12 mouse cellular contexts compared by ENCODE assay signal in the genomic region with DNA sequence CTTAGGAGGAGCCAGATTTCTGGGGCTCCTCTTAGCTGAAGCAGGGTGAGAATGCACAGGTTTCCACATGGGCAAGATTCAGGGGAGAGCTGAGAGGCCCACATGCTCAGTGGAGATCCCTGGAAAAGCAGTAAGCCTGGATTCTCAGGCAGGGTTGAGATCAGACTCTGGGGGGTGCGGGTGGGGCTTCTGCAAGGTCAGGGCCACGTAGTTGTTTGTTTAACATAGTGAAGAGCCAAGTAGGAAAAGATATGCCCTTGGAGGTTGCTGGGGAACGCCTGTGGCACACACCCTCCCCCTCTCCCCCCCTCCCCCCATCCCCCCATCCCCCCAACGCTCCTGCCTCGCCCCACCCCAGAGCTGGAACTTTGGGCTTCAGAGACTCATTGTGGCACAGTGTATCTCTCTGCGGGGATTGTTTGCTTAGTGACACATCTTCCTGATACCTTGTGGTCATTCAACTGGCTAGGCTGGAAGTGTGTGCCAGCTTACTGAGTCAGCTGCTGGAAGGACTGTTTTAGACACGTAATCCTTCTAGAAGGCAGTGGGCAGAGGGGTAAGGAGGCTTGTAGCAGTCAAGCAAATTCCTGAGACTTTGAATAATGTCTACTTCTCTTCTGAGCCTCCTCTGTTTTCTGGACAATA. TPM values are rescaled to one million over a fixed set of nuclear protein-coding genes. Genes with fewer than 3 reads are reported as not detected.
DNase-seq lines count a peak whose midpoint lies in the region; ATAC-seq and TF ChIP-seq lines count a peak whose summit lies in the region.
"Had no signal": no experiment of that assay in that cellular context is flagged by ENCODE, and none has a peak within 500 bp of the region (broad histone marks: within the 10 kb centered on the region; RNA-seq: fewer than 3 reads in every experiment).

No protein-coding gene starts in this region.

- no peak overlapping the region for H3K27ac ChIP-seq in embryonic facial prominence, embryonic 14.5 days (replicated peaks; ENCODE audit: low read depth, low read length)
- no peak overlapping the region for H3K27ac ChIP-seq in embryonic facial prominence, embryonic 10.5 days (replicated peaks)
- no peak overlapping the region for H3K27ac ChIP-seq in liver, postnatal 0 days (ENCODE audit: low read depth)
- H3K27ac ChIP-seq in liver, embryonic 11.5 days (ENCODE audit: low read depth, low read length): no peak overlapping the region
- no peak overlapping the region for H3K27ac ChIP-seq in cerebellum, adult 2 months (ENCODE audit: insufficient read depth, low read length)
- H3K27ac ChIP-seq: hindbrain, embryonic 14.5 days had no signal

- 0 out of 2 replicates have a peak, but pooled peaks cover 7% of the 10 kb centered on the region for H3K4me1 ChIP-seq in embryonic facial prominence, embryonic 14.5 days (ENCODE audit: control insufficient read depth, insufficient read depth, low read length)
- peaks cover 14% of the 10 kb centered on the region for H3K4me1 ChIP-seq in embryonic facial prominence, embryonic 10.5 days
- H3K4me1 ChIP-seq in liver, postnatal 0 days (ENCODE audit: insufficient read depth): peaks cover 3% of the 10 kb centered on the region; the same call in 1 of the 2 replicates
- peaks cover 3% of the 10 kb centered on the region; the same call in 1 of the 2 replicates for H3K4me1 ChIP-seq in liver, embryonic 11.5 days (replicated peaks; ENCODE audit: control insufficient read depth, insufficient read depth, low read length)
- H3K4me1 ChIP-seq in cerebellum, adult 2 months (ENCODE audit: control insufficient read depth, insufficient read depth, low read length): no peaks in the 10 kb centered on the region

- no peak overlapping the region for H3K4me2 ChIP-seq in embryonic facial prominence, embryonic 14.5 days (ENCODE audit: low read depth, low read length)
- H3K4me2 ChIP-seq in liver, postnatal 0 days (ENCODE audit: low read depth, low read length): no peak overlapping the region
- H3K4me2 ChIP-seq in liver, embryonic 11.5 days: no peak overlapping the region
- H3K4me2 ChIP-seq: hindbrain, embryonic 14.5 days had no signal

- no peak overlapping the region for H3K9ac ChIP-seq in embryonic facial prominence, embryonic 14.5 days (ENCODE audit: low read depth, low read length)
- no peak overlapping the region for H3K9ac ChIP-seq in liver, postnatal 0 days (replicated peaks)
- H3K9ac ChIP-seq in liver, embryonic 11.5 days (ENCODE audit: low read depth, low read length): no peak overlapping the region
- H3K9ac ChIP-seq: hindbrain, embryonic 14.5 days had no signal

- no peaks in the 10 kb centered on the region for H3K9me3 ChIP-seq in embryonic facial prominence, embryonic 14.5 days (ENCODE audit: control insufficient read depth, low read length)
- H3K9me3 ChIP-seq in embryonic facial prominence, embryonic 10.5 days: no peaks in the 10 kb centered on the region
- H3K9me3 ChIP-seq in liver, postnatal 0 days (ENCODE audit: low read length): no peaks in the 10 kb centered on the region
- no peaks in the 10 kb centered on the region for H3K9me3 ChIP-seq in liver, embryonic 11.5 days (ENCODE audit: control insufficient read depth, low read length)

- TF ChIP-seq POLR2A in cerebellum, adult 2 months (IDR thresholded peaks at IDR 0.05; ENCODE audit: borderline replicate concordance, insufficient read depth, low read length): no peak

- no peak for TF ChIP-seq EP300 in liver, postnatal 0 days (IDR thresholded peaks at IDR 0.05; ENCODE audit: low read depth)

- 39% methylated on average over 5 of the region's 7 CpGs for WGBS in embryonic facial prominence, embryonic 14.5 days
- WGBS in embryonic facial prominence, embryonic 10.5 days: 54% methylated on average over 7 of the region's 7 CpGs
- 29% methylated on average over 5 of the region's 7 CpGs for WGBS in liver, postnatal 0 days (ENCODE audit: insufficient replicate concordance)
- 34% methylated on average over 6 of the region's 7 CpGs for WGBS in liver, embryonic 11.5 days
- WGBS in cerebellum, adult 2 months: 39% methylated on average over 6 of the region's 7 CpGs

- H3K4me3 ChIP-seq in embryonic facial prominence, embryonic 14.5 days (ENCODE audit: low read depth, low read length): no peak overlapping the region
- no peak overlapping the region for H3K4me3 ChIP-seq in embryonic facial prominence, embryonic 10.5 days
- H3K4me3 ChIP-seq in liver, postnatal 0 days (ENCODE audit: low read depth, low read length): no peak overlapping the region
- H3K4me3 ChIP-seq in liver, embryonic 11.5 days (ENCODE audit: low read depth, low read length): no peak overlapping the region
- H3K4me3 ChIP-seq in cerebellum, adult 2 months (replicated peaks; ENCODE audit: insufficient read depth, low read depth, low read length): no peak overlapping the region

- no peak for TF ChIP-seq CTCF in liver, postnatal 0 days (IDR thresholded peaks at IDR 0.05; ENCODE audit: low read depth)
- no peak for TF ChIP-seq CTCF in cerebellum, adult 2 months (IDR thresholded peaks at IDR 0.05; ENCODE audit: borderline replicate concordance, insufficient read depth, low read depth, low read length)

- H3K36me3 ChIP-seq in embryonic facial prominence, embryonic 14.5 days (ENCODE audit: control insufficient read depth, insufficient read depth, low read length): no peaks in the 10 kb centered on the region
- H3K36me3 ChIP-seq in embryonic facial prominence, embryonic 10.5 days (replicated peaks): no peaks in the 10 kb centered on the region
- no peaks in the 10 kb centered on the region for H3K36me3 ChIP-seq in liver, postnatal 0 days (replicated peaks; ENCODE audit: insufficient read depth, low read length)
- H3K36me3 ChIP-seq in liver, embryonic 11.5 days (ENCODE audit: control insufficient read depth, insufficient read depth, low read length): no peaks in the 10 kb centered on the region

- DNase-seq in embryonic facial prominence, embryonic 14.5 days (ENCODE audit: low spot score): peak; percentile 28
- DNase-seq in embryonic facial prominence, embryonic 10.5 days (ENCODE audit: low spot score): no peak
- no peak for DNase-seq in liver, postnatal 0 days
- DNase-seq in liver, embryonic 11.5 days (ENCODE audit: low spot score): no peak
- DNase-seq in adrenal gland, adult 8-10 months: peak; percentile 67
- DNase-seq in lung, postnatal 10 days: peak; percentile 33
- no peak for DNase-seq in cerebellum, adult 2 months
- DNase-seq in retina, embryonic 14.5 days (ENCODE audit: low spot score): no peak
- DNase-seq: midbrain, embryonic 14.5 days; right cerebral cortex, postnatal 25 days had no signal

- 0 out of 2 replicates have a peak, but pooled peaks have one; percentile 12 for ATAC-seq in embryonic facial prominence, embryonic 14.5 days (ENCODE audit: low read depth)
- ATAC-seq in liver, postnatal 0 days: peak; percentile 90
- ATAC-seq in liver, embryonic 11.5 days (replicated peaks; ENCODE audit: low FRiP score): no peak; the same call in 1 of the 2 replicates
- ATAC-seq: forebrain, embryonic 16.5 days had no signal

- no peaks in the 10 kb centered on the region for H3K27me3 ChIP-seq in embryonic facial prominence, embryonic 14.5 days (replicated peaks; ENCODE audit: control insufficient read depth, insufficient read depth, low read length)
- H3K27me3 ChIP-seq in embryonic facial prominence, embryonic 10.5 days (replicated peaks; ENCODE audit: low read depth, poor library complexity, severe bottlenecking): no peaks in the 10 kb centered on the region
- H3K27me3 ChIP-seq in liver, postnatal 0 days (ENCODE audit: insufficient read depth, low read length): no peaks in the 10 kb centered on the region
- peaks cover 3% of the 10 kb centered on the region for H3K27me3 ChIP-seq in liver, embryonic 11.5 days (replicated peaks; ENCODE audit: control insufficient read depth, insufficient read depth, low read length)
- no peaks in the 10 kb centered on the region for H3K27me3 ChIP-seq in cerebellum, adult 2 months (ENCODE audit: control insufficient read depth, insufficient read depth, low read length)

RNA-seq across cellular contexts. Expression of gene Prkca, which starts 21.3 kb away (rescaled TPM):
- polyA plus RNA-seq in embryonic facial prominence, embryonic 14.5 days (2014; fragmentation: Nextera tagmentation; extraction: Ambion mirVana): 12.4 and 13.5 TPM in 2 replicates
- 3.4 TPM in 2 replicates for polyA plus RNA-seq in embryonic facial prominence, embryonic 10.5 days (2016; fragmentation: Nextera tagmentation; extraction: Ambion mirVana)
- polyA plus RNA-seq in liver, postnatal 0 days (2015; fragmentation: Nextera tagmentation; extraction: Ambion mirVana): 2.9 and 3.0 TPM in 2 replicates
- polyA plus RNA-seq in liver, embryonic 11.5 days (2014; fragmentation: Nextera tagmentation; extraction: Ambion mirVana): 10.1 and 12.4 TPM in 2 replicates
- 10 to 100 TPM in 3 of 4 experiments, 1 to 10 TPM in 1; 9.0 to 12.0 (median 10.6) TPM for total RNA-seq in adrenal gland, adult 8-10 months (2022)
- 16.8 and 19.0 TPM in 2 replicates for polyA plus RNA-seq in cerebellum, adult 2 months (2012; rRNA removed)

RNA-seq across cellular contexts. Expression of gene Apoh, which starts 21.9 kb away (rescaled TPM):
- 0.14 TPM in 1 of 2 replicates, not detected in the other for polyA plus RNA-seq in embryonic facial prominence, embryonic 14.5 days (2014; fragmentation: Nextera tagmentation; extraction: Ambion mirVana)
- not detected in 2 replicates for polyA plus RNA-seq in embryonic facial prominence, embryonic 10.5 days (2016; fragmentation: Nextera tagmentation; extraction: Ambion mirVana)
- 3,365 and 3,457 TPM in 2 replicates for polyA plus RNA-seq in liver, postnatal 0 days (2015; fragmentation: Nextera tagmentation; extraction: Ambion mirVana)
- 8.7 and 10.6 TPM in 2 replicates for polyA plus RNA-seq in liver, embryonic 11.5 days (2014; fragmentation: Nextera tagmentation; extraction: Ambion mirVana)
- total RNA-seq in adrenal gland, adult 8-10 months (2022): 1 to 10 TPM in 2 of 4 experiments, under 1 TPM in 1, not detected in 1; 0.31 to 1.5 (median 1.5) TPM
- 0.82 and 1.5 TPM in 2 replicates for polyA plus RNA-seq in cerebellum, adult 2 months (2012; rRNA removed)

RNA-seq across cellular contexts. Expression of gene Cep112, which starts 59.9 kb away (rescaled TPM):
- polyA plus RNA-seq in embryonic facial prominence, embryonic 14.5 days (2014; fragmentation: Nextera tagmentation; extraction: Ambion mirVana): 17.4 and 18.5 TPM in 2 replicates
- polyA plus RNA-seq in embryonic facial prominence, embryonic 10.5 days (2016; fragmentation: Nextera tagmentation; extraction: Ambion mirVana): 9.0 and 11.0 TPM in 2 replicates
- 0.66 and 1.1 TPM in 2 replicates for polyA plus RNA-seq in liver, postnatal 0 days (2015; fragmentation: Nextera tagmentation; extraction: Ambion mirVana)
- polyA plus RNA-seq in liver, embryonic 11.5 days (2014; fragmentation: Nextera tagmentation; extraction: Ambion mirVana): 3.9 and 5.7 TPM in 2 replicates
- total RNA-seq in adrenal gland, adult 8-10 months (2022): 10 to 100 TPM in 3 of 4 experiments, 1 to 10 TPM in 1; 5.7 to 19.4 (median 15.1) TPM
- 1.3 and 3.3 TPM in 2 replicates for polyA plus RNA-seq in cerebellum, adult 2 months (2012; rRNA removed)

Comparison
In these comparisons a context has a peak if more than half of its experiments do, and no peak if none do; other contexts are left out.
1. DNase-seq: peak in embryonic facial prominence, embryonic 14.5 days (single experiment), adrenal gland, adult 8-10 months (single experiment) and lung, postnatal 10 days (single experiment); none in embryonic facial prominence, embryonic 10.5 days (single experiment), liver, postnatal 0 days (single experiment), liver, embryonic 11.5 days (single experiment), cerebellum, adult 2 months (0 of 2) and retina, embryonic 14.5 days (single experiment).
2. RNA of gene Apoh, which starts 21.9 kb away (polyA plus RNA-seq): 3,365 to 3,457 TPM in liver, postnatal 0 days; 8.7 to 10.6 TPM in liver, embryonic 11.5 days, 0.82 to 1.5 TPM in cerebellum, adult 2 months, not detected in embryonic facial prominence, embryonic 10.5 days and 0.14 TPM in embryonic facial prominence, embryonic 14.5 days; every median in the first group is over 100 times any median in the second.